8 mouse cellular contexts compared by ENCODE assay signal in genomic region chr1:13789318-13790085, GRCm38 (mm10).
DNase-seq lines count a peak whose midpoint lies in the region.

No protein-coding gene starts in this region.

- WGBS in hindbrain, embryonic 10.5 days = 39% methylated on average over 13 of the region's 13 CpGs

- DNase-seq in MN1 (ENCODE audit: low spot score) = peak; percentile 88
- peak; percentile 57 to 73 for DNase-seq in cerebellum, adult 18-20 months
- DNase-seq in forelimb bud, embryonic 11.5 days (ENCODE audit: low read depth, low spot score) = peak; percentile 76
- DNase-seq in hindbrain, embryonic 10.5 days (ENCODE audit: low spot score) = peak; percentile 77
- DNase-seq in layer of hippocampus, adult 9-11 months = peak; percentile 72
- peak; percentile 84 for DNase-seq in lung, postnatal 36 days
- DNase-seq in retina, postnatal 1 day = peak; percentile 79
- peak; percentile 79 for DNase-seq in thymus, postnatal 4 days

- H3K27ac ChIP-seq in hindbrain, embryonic 10.5 days = 0 out of 2 replicates have a peak overlapping the region, but pooled peaks have one; percentile 45

- H3K4me3 ChIP-seq in hindbrain, embryonic 10.5 days = peak overlapping the region; percentile 16; the same call in 1 of the 2 replicates

- no peaks in the 10 kb centered on the region for H3K36me3 ChIP-seq in hindbrain, embryonic 10.5 days

- H3K4me1 ChIP-seq in hindbrain, embryonic 10.5 days (replicated peaks) = peaks cover 2% of the 10 kb centered on the region; the same call in 1 of the 2 replicates

- H3K27me3 ChIP-seq in hindbrain, embryonic 10.5 days (ENCODE audit: insufficient read depth, poor library complexity, severe bottlenecking) = no peaks in the 10 kb centered on the region

- peaks cover 12% of the 10 kb centered on the region; the same call in 1 of the 2 replicates for H3K9me3 ChIP-seq in hindbrain, embryonic 10.5 days

Comparison
In these comparisons a context has a peak if more than half of its experiments do, and no peak if none do; other contexts are left out.
1. Peak in every context shown above with its lines: DNase-seq, H3K4me3 ChIP-seq and H3K27ac ChIP-seq.